Mouse (Mus musculus): ENCODE measurements around the gene Aurkb. TPM values are rescaled to one million over a fixed set of nuclear protein-coding genes. Genes with fewer than 3 reads are reported as not detected.
"Not testable (repeated sequence)": the region's sequence is repeated elsewhere in the genome, so short reads cannot be mapped to it uniquely, and the experiment has no call there.

The Aurkb gene
- 1 to 10 TPM in 1 of 2 experiments, under 1 TPM in 1; 0.43 to 1.1 TPM for total RNA-seq (2021)

GRCm38 (mm10) chr11:69045531-69046394 is at the start of gene Aurkb:
Gene Aurkb (plus strand): TSS chr11:69045647.
- DNase-seq (ENCODE audit: low spot score in 2 of 2): peak in 1 of 2 experiments; percentile 58
- intact Hi-C loops (cut with DNase I): no loop called here

- intact Hi-C loops (cut with DNase I): no loop called here
These were observed 48.4 kb upstream of the Aurkb start for GRCm38 (mm10) chr11:68997080-68997479.

GRCm38 (mm10) chr11:69002782-69003181 is 42.7 kb upstream of the Aurkb start:
- intact Hi-C loops (cut with DNase I); DNase-seq (ENCODE audit: low spot score in 2 of 2): not testable (repeated sequence)

More at GRCm38 (mm10) chr11:68997080-68997479, 48.4 kb upstream of the Aurkb start:
- no peak for DNase-seq (ENCODE audit: low spot score in 2 of 2)

- no peak for DNase-seq (ENCODE audit: low spot score in 2 of 2)
- intact Hi-C loops (cut with DNase I): no loop called here
These were observed 41.9 kb upstream of the Aurkb start for GRCm38 (mm10) chr11:69003592-69003991.

GRCm38 (mm10) chr11:69005193-69005592 is 40.3 kb upstream of the Aurkb start:
- no peak for DNase-seq (ENCODE audit: low spot score in 2 of 2)
- intact Hi-C loops (cut with DNase I): no loop called here

- DNase-seq (ENCODE audit: low spot score in 2 of 2); intact Hi-C loops (cut with DNase I): not testable (repeated sequence)
These were observed 38.9 kb upstream of the Aurkb start for GRCm38 (mm10) chr11:69006575-69006974.

GRCm38 (mm10) chr11:69008182-69009121 is 37.0 kb upstream of the Aurkb start, which contains the start of gene Pfas:
Gene Pfas (minus strand): TSS chr11:69008460.
- peak; percentile 91 for DNase-seq (ENCODE audit: low spot score in 2 of 2)
- intact Hi-C loops (cut with DNase I): no loop called here

- DNase-seq (ENCODE audit: low spot score in 2 of 2): no peak
- intact Hi-C loops (cut with DNase I): no loop called here
These were observed 35.9 kb upstream of the Aurkb start for GRCm38 (mm10) chr11:69009508-69009907.

GRCm38 (mm10) chr11:69010400-69011323 is 34.8 kb upstream of the Aurkb start:
- intact Hi-C loops (cut with DNase I): no loop called here
- DNase-seq (ENCODE audit: low spot score in 2 of 2): no peak

GRCm38 (mm10) chr11:69011445-69011844 is 34.0 kb upstream of the Aurkb start:
- intact Hi-C loops (cut with DNase I); DNase-seq (ENCODE audit: low spot score in 2 of 2): not testable (repeated sequence)

- intact Hi-C loops (cut with DNase I): no loop called here
- DNase-seq (ENCODE audit: low spot score in 2 of 2): peak; percentile 87 to 88
These were observed 33.3 kb upstream of the Aurkb start for GRCm38 (mm10) chr11:69012071-69012601.

GRCm38 (mm10) chr11:69015644-69016441 is 29.6 kb upstream of the Aurkb start, which contains the start of gene Ctc1:
Gene Ctc1 (plus strand): TSS chr11:69015911.
- intact Hi-C loops (cut with DNase I): no loop called here

GRCm38 (mm10) chr11:69016755-69017154 is 28.7 kb upstream of the Aurkb start:
- intact Hi-C loops (cut with DNase I): no loop called here

More at GRCm38 (mm10) chr11:69015644-69016441, 29.6 kb upstream of the Aurkb start, which contains the start of gene Ctc1:
- DNase-seq (ENCODE audit: low spot score in 2 of 2): peak; percentile 90 to 91

GRCm38 (mm10) chr11:69020691-69021090 is 24.8 kb upstream of the Aurkb start:
- DNase-seq (ENCODE audit: low spot score in 2 of 2): no peak
- intact Hi-C loops (cut with DNase I): no loop called here

More at GRCm38 (mm10) chr11:69016755-69017154, 28.7 kb upstream of the Aurkb start:
- DNase-seq (ENCODE audit: low spot score in 2 of 2): no peak

GRCm38 (mm10) chr11:69026562-69026961 is 18.9 kb upstream of the Aurkb start:
- intact Hi-C loops (cut with DNase I): no loop called here
- no peak for DNase-seq (ENCODE audit: low spot score in 2 of 2)

- intact Hi-C loops (cut with DNase I): no loop called here
- DNase-seq (ENCODE audit: low spot score in 2 of 2): no peak
These were observed 16.6 kb upstream of the Aurkb start for GRCm38 (mm10) chr11:69028805-69029204.

GRCm38 (mm10) chr11:69033552-69033951 is 11.9 kb upstream of the Aurkb start:
- DNase-seq (ENCODE audit: low spot score in 2 of 2): no peak
- intact Hi-C loops (cut with DNase I): no loop called here

- DNase-seq (ENCODE audit: low spot score in 2 of 2): no peak
- intact Hi-C loops (cut with DNase I): no loop called here
These were observed 10.9 kb upstream of the Aurkb start for GRCm38 (mm10) chr11:69034585-69034984.

Measured in left cerebral cortex, postnatal 36 days (tissue).